Mouse (Mus musculus) forebrain, embryonic 16.5 days (tissue): ENCODE data around the gene Gcgr. TPM values are rescaled to one million over a fixed set of nuclear protein-coding genes. Genes with fewer than 3 reads are reported as not detected.
"Not testable (repeated sequence)": the region's sequence is repeated elsewhere in the genome, so short reads cannot be mapped to it uniquely, and the experiment has no call there.

Source experiments
- ATAC-seq: fragments of 200-750 bp; cut with Nextera tagmentation; 2 replicates; pipeline ENCODE4 v1.8.0; 2017; ENCODE audit warnings: mild to moderate bottlenecking, moderate library complexity
- H3K27ac ChIP-seq: fragments of 300-500 bp; sonication (generic); 2 replicates; pipeline ENCODE4 v1.5.1; 2014; ENCODE audit warnings: low read length, control low read depth
- H3K27me3 ChIP-seq: fragments of 300-500 bp; sonication (generic); replicated peaks from 2 replicates; pipeline ENCODE4 v1.6.1; 2014; ENCODE audit warnings: low read length; ENCODE audit not compliant: control insufficient read depth, insufficient read depth
- H3K36me3 ChIP-seq: fragments of 300-500 bp; sonication (generic); 2 replicates; pipeline ENCODE4 v1.6.1; 2014; ENCODE audit not compliant: control insufficient read depth, insufficient read depth
- H3K4me1 ChIP-seq: fragments of 300-500 bp; sonication (generic); replicated peaks from 2 replicates; pipeline ENCODE4 v1.6.1; 2014; ENCODE audit warnings: low read length; ENCODE audit not compliant: control insufficient read depth, insufficient read depth
- H3K4me2 ChIP-seq: fragments of 300-500 bp; sonication (generic); 2 replicates; pipeline ENCODE4 v1.6.1; 2014; ENCODE audit warnings: mild to moderate bottlenecking, low read length, control low read depth
- H3K4me3 ChIP-seq: fragments of 300-500 bp; sonication (generic); replicated peaks from 2 replicates; pipeline ENCODE4 v1.5.1; 2014; ENCODE audit warnings: mild to moderate bottlenecking, low read length, control low read depth
- H3K9ac ChIP-seq: fragments of 300-500 bp; sonication (generic); replicated peaks from 2 replicates; pipeline ENCODE4 v1.6.1; 2014; ENCODE audit warnings: low read depth, low read length, control low read depth
- H3K9me3 ChIP-seq: fragments of 300-500 bp; sonication (generic); 2 replicates; pipeline ENCODE4 v1.6.1; 2016; ENCODE audit warnings: low read length; ENCODE audit not compliant: control insufficient read depth
- WGBS: fragments of 180-500 bp; shearing (Covaris S2); extraction: QIAGEN DNeasy Blood & Tissue Kit; methylation state at CpG from one replicate; pipeline ENCODE4 v1.1.7; 2014; 5-methylcytosine and 5-hydroxymethylcytosine counted together
- polyA plus RNA-seq: library from polyadenylated mRNA; unstranded; fragments of >200 nt; fragmentation: Nextera tagmentation; extraction: Ambion mirVana; gene quantifications from 2 replicates; pipeline ENCODE4 v1.2.1, GENCODE M21; 2015

Gcgr gene
- polyA plus RNA-seq, 1 experiment from 2014 or later: not detected

DNA sequence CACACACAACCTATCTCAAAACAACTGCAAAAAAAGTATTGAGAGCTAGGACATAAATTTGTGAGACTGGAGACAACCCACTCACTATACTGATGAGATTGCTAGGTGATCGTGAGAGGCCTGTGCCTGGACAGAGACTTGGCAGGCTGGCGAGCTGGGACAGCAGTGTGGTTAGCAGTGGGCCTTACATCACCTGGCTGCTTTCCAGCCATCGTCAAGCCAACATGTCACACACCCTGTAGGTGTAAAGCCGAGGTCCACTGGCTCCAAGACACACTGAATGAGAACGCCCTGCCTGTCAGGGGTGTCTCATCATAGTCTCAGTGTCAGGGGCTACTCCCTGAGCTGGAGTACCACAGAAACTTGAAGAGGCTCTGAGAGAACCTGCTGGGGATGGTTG lies 22.2 kb downstream of the Gcgr start:
- H3K36me3 ChIP-seq: no peaks in the 10 kb centered on the region
- no peak overlapping the region for H3K9ac ChIP-seq
- no peaks in the 10 kb centered on the region for H3K9me3 ChIP-seq
- H3K27ac ChIP-seq: no peak overlapping the region
- no peaks in the 10 kb centered on the region for H3K27me3 ChIP-seq
- ATAC-seq: no peak
- peaks cover 20% of the 10 kb centered on the region for H3K4me1 ChIP-seq
- 63% methylated on average over 5 of the region's 5 CpGs for WGBS
- H3K4me3 ChIP-seq: no peak overlapping the region
- H3K4me2 ChIP-seq: no peak overlapping the region

GRCm38 (mm10) chr11:120554834-120555233 lies 24.3 kb downstream of the Gcgr start:
- Histone ChIP-seq H3K27me3 (no peaks in the 10 kb centered on the region), H3K36me3 (peaks cover 4% of the 10 kb centered on the region; the same call in 1 of the 2 replicates), H3K9me3 (no peaks in the 10 kb centered on the region), H3K4me3 (no peak overlapping the region), H3K9ac (no peak overlapping the region), H3K4me1 (peaks cover 7% of the 10 kb centered on the region), H3K4me2 (no peak overlapping the region), H3K27ac (no peak overlapping the region)
- 79% methylated on average over 7 of the region's 7 CpGs for WGBS
- no peak for ATAC-seq

- H3K4me1 ChIP-seq: peaks cover 3% of the 10 kb centered on the region
- 89% methylated on average over 2 of the region's 2 CpGs for WGBS
- no peak overlapping the region for H3K4me2 ChIP-seq
- no peak for ATAC-seq
- no peak overlapping the region for H3K4me3 ChIP-seq
- no peak overlapping the region for H3K27ac ChIP-seq
- no peaks in the 10 kb centered on the region for H3K27me3 ChIP-seq
- peaks cover 4% of the 10 kb centered on the region for H3K36me3 ChIP-seq
- no peak overlapping the region for H3K9ac ChIP-seq
- H3K9me3 ChIP-seq: no peaks in the 10 kb centered on the region
These were observed 24.8 kb downstream of the Gcgr start for GRCm38 (mm10) chr11:120555260-120555659.

GRCm38 (mm10) chr11:120558843-120559242 lies 28.3 kb downstream of the Gcgr start:
- H3K4me3 ChIP-seq, H3K27me3 ChIP-seq, H3K27ac ChIP-seq, H3K9me3 ChIP-seq, H3K4me1 ChIP-seq, H3K9ac ChIP-seq, H3K4me2 ChIP-seq, ATAC-seq: not testable (repeated sequence)
- H3K36me3 ChIP-seq: peaks cover 36% of the 10 kb centered on the region
- WGBS: 88% methylated on average over 6 of the region's 6 CpGs

GRCm38 (mm10) chr11:120560952-120561728 lies 30.6 kb downstream of the Gcgr start:
- 95% methylated on average over 13 of the region's 13 CpGs for WGBS
- Histone ChIP-seq H3K9me3 (no peaks in the 10 kb centered on the region), H3K9ac (no peak overlapping the region), H3K27ac (no peak overlapping the region), H3K4me1 (no peaks in the 10 kb centered on the region), H3K27me3 (no peaks in the 10 kb centered on the region), H3K4me2 (no peak overlapping the region), H3K36me3 (peaks cover 46% of the 10 kb centered on the region), H3K4me3 (no peak overlapping the region)
- ATAC-seq: no peak

DNA sequence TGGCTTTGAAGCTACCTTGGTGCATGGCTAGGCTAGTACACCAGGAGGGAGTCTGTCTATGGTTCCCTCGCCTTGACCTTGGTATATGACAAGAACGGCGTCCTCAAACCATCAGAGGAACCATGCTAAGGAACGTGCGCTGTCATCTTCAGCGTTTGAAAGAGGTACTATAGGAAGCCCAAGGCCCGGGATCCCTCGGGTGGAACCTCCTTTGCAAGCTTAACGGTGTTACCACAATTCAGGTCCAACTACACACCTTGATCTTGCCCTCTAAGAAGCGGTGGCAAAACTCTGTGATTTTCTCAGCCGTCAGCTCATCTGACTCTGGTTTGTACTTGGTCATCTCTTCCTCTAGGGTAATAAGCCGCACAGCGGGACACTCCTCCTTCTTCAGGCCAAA lies 32.5 kb downstream of the Gcgr start:
- 97% methylated on average over 13 of the region's 13 CpGs for WGBS
- Histone ChIP-seq H3K4me1 (no peaks in the 10 kb centered on the region), H3K27me3 (no peaks in the 10 kb centered on the region), H3K4me3 (no peak overlapping the region), H3K27ac (no peak overlapping the region), H3K9me3 (no peaks in the 10 kb centered on the region), H3K9ac (no peak overlapping the region), H3K4me2 (no peak overlapping the region), H3K36me3 (peaks cover 50% of the 10 kb centered on the region)
- ATAC-seq: no peak

DNA sequence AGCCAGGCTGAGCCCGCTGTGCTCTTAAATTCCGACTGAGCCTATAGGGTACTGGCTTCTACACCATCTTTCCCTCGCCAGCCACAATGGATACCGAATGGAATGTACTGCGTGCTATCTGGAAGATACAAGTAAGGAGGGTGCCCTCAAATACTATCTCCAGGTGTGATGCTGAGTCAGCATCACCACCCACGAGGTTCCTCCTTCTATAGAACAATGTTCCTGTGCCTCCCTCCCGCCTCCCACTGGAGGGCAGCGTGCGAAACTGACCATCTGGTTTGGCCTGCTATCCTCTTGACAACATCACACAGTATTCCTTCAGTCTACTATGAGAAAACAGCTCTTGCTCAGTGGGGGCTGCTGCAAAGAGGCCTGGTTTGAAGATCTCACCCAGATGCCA lies 34.6 kb downstream of the Gcgr start:
- ATAC-seq: no peak
- H3K9ac ChIP-seq: no peak overlapping the region
- no peak overlapping the region for H3K4me2 ChIP-seq
- H3K4me1 ChIP-seq: no peaks in the 10 kb centered on the region
- H3K27ac ChIP-seq: no peak overlapping the region
- peaks cover 52% of the 10 kb centered on the region for H3K36me3 ChIP-seq
- no peak overlapping the region for H3K4me3 ChIP-seq
- no peaks in the 10 kb centered on the region for H3K9me3 ChIP-seq
- 88% methylated on average over 9 of the region's 9 CpGs for WGBS
- H3K27me3 ChIP-seq: no peaks in the 10 kb centered on the region

GRCm38 (mm10) chr11:120568324-120568723 lies 37.8 kb downstream of the Gcgr start:
- Histone ChIP-seq H3K4me2 (no peak overlapping the region), H3K36me3 (peaks cover 29% of the 10 kb centered on the region), H3K9ac (no peak overlapping the region), H3K4me1 (peaks cover 11% of the 10 kb centered on the region), H3K27ac (no peak overlapping the region), H3K4me3 (no peak overlapping the region), H3K27me3 (no peaks in the 10 kb centered on the region), H3K9me3 (no peaks in the 10 kb centered on the region)
- ATAC-seq: no peak
- WGBS: 98% methylated on average over 6 of the region's 6 CpGs

- no peak overlapping the region for H3K9ac ChIP-seq
- ATAC-seq: no peak
- H3K9me3 ChIP-seq: no peaks in the 10 kb centered on the region
- WGBS: 88% methylated on average over 3 of the region's 3 CpGs
- peaks cover 15% of the 10 kb centered on the region; the same call in 1 of the 2 replicates for H3K36me3 ChIP-seq
- peaks cover 19% of the 10 kb centered on the region for H3K4me1 ChIP-seq
- peak overlapping the region; percentile 68 for H3K4me2 ChIP-seq
- no peaks in the 10 kb centered on the region for H3K27me3 ChIP-seq
- H3K4me3 ChIP-seq: no peak overlapping the region
- H3K27ac ChIP-seq: no peak overlapping the region
These were observed 40.6 kb downstream of the Gcgr start for GRCm38 (mm10) chr11:120571122-120571521.
